Mouse (Mus musculus) kidney, adult 2 months (tissue): Measurements from ENCODE around the gene Cyp3a59. TPM values are rescaled to one million over a fixed set of nuclear protein-coding genes. Genes with fewer than 3 reads are reported as not detected.
"Not testable (repeated sequence)": the region's sequence is repeated elsewhere in the genome, so short reads cannot be mapped to it uniquely, and the experiment has no call there.

Experiments
- DNase-seq: peaks from one replicate; pipeline ENCODE4 v3.0.0; 2021
- H3K27ac ChIP-seq: fragments of 200-500 bp; 2 replicates; pipeline ENCODE4 v1.5.1; 2012; ENCODE audit warnings: low read depth, low read length, control low read depth, inconsistent platforms; ENCODE audit not compliant: insufficient read depth
- H3K27me3 ChIP-seq: fragments of 200-500 bp; replicated peaks from 2 replicates; pipeline ENCODE4 v1.6.1; 2012; ENCODE audit warnings: mild to moderate bottlenecking, moderate library complexity, low read length, inconsistent platforms; ENCODE audit not compliant: control insufficient read depth, insufficient read depth
- H3K36me3 ChIP-seq: fragments of 200-500 bp; 2 replicates; pipeline ENCODE4 v1.6.1; 2012; ENCODE audit warnings: mild to moderate bottlenecking, moderate library complexity, low read length, inconsistent platforms; ENCODE audit not compliant: control insufficient read depth, insufficient read depth
- H3K4me1 ChIP-seq: fragments of 200-500 bp; 2 replicates; pipeline ENCODE4 v1.6.1; 2011; ENCODE audit warnings: low read length; ENCODE audit not compliant: control insufficient read depth, insufficient read depth
- H3K4me3 ChIP-seq: fragments of 200-500 bp; 2 replicates; pipeline ENCODE4 v1.5.1; 2011; ENCODE audit warnings: mild to moderate bottlenecking, low read depth, low read length, control low read depth; ENCODE audit not compliant: insufficient read depth
- CTCF ChIP-seq: fragments of 200-500 bp; conservative IDR thresholded peaks from 2 replicates; pipeline ENCODE4 v1.5.1; 2011; ENCODE audit warnings: low read depth, mild to moderate bottlenecking, control low read depth, low read length, moderate library complexity, mixed read lengths; ENCODE audit not compliant: insufficient read depth, insufficient read length
- POLR2A ChIP-seq: fragments of 200-500 bp; IDR thresholded peaks from one replicate; pipeline ENCODE4 v1.6.1; 2011; ENCODE audit warnings: low read depth, low read length, control low read depth
- whole genome bisulfite sequencing: fragments of 180-500 bp; shearing (Covaris S2); methylation state at CpG from one replicate; pipeline ENCODE4 v1.1.7; 2018; 5-methylcytosine and 5-hydroxymethylcytosine counted together
- polyA plus RNA-seq: library from polyadenylated mRNA; depleted of rRNA; stranded (reverse); fragments of >200 nt; gene quantifications from 2 replicates; pipeline ENCODE4 v1.2.3, GENCODE M21; 2012; rRNA removed

Cyp3a59 gene
- not detected in 2 replicates for polyA plus RNA-seq

- H3K27ac ChIP-seq, H3K27me3 ChIP-seq, H3K36me3 ChIP-seq, H3K4me3 ChIP-seq, H3K4me1 ChIP-seq: not testable (repeated sequence)
- DNase-seq: peak; percentile 48
These were observed at the start of gene Cyp3a59 for GRCm38 (mm10) chr5:146078945-146079344. TSS of gene Cyp3a59 (plus strand) at chr5:146079257.

- no peak overlapping the region for H3K27ac ChIP-seq
- H3K36me3 ChIP-seq: no peaks in the 10 kb centered on the region
- no peak overlapping the region for H3K4me3 ChIP-seq
- WGBS: 31% methylated on average over 1 of the region's 1 CpGs
- no peaks in the 10 kb centered on the region for H3K27me3 ChIP-seq
- TF ChIP-seq CTCF: no peak
- no peak for TF ChIP-seq POLR2A
- no peaks in the 10 kb centered on the region for H3K4me1 ChIP-seq
- no peak for DNase-seq
These were observed 9.0 kb upstream of the Cyp3a59 start for GRCm38 (mm10) chr5:146070099-146070498.

GRCm38 (mm10) chr5:146147903-146148302, 68.8 kb downstream of the Cyp3a59 start:
- no peaks in the 10 kb centered on the region for H3K4me1 ChIP-seq
- no peak for TF ChIP-seq POLR2A
- 0 out of 2 replicates have a peak, but pooled peaks have one; percentile 9 for TF ChIP-seq CTCF
- 47% methylated on average over 2 of the region's 2 CpGs for WGBS
- H3K27ac ChIP-seq: no peak overlapping the region
- H3K36me3 ChIP-seq: no peaks in the 10 kb centered on the region
- DNase-seq: no peak
- no peaks in the 10 kb centered on the region for H3K27me3 ChIP-seq
- no peak overlapping the region for H3K4me3 ChIP-seq

- Histone ChIP-seq H3K4me3 (no peak overlapping the region), H3K36me3 (no peaks in the 10 kb centered on the region), H3K27me3 (no peaks in the 10 kb centered on the region), H3K27ac (no peak overlapping the region), H3K4me1 (no peaks in the 10 kb centered on the region)
- 62% methylated on average over 3 of the region's 3 CpGs for WGBS
- TF ChIP-seq POLR2A: no peak
- no peak for TF ChIP-seq CTCF
- no peak for DNase-seq
These were observed 71.4 kb downstream of the Cyp3a59 start for GRCm38 (mm10) chr5:146150454-146150853.

GRCm38 (mm10) chr5:146158326-146158725, 79.3 kb downstream of the Cyp3a59 start:
- not testable (repeated sequence) for H3K4me3 ChIP-seq, H3K36me3 ChIP-seq, H3K4me1 ChIP-seq, DNase-seq, H3K27me3 ChIP-seq, H3K27ac ChIP-seq
- 90% methylated on average over 4 of the region's 4 CpGs for WGBS

GRCm38 (mm10) chr5:146160439-146160838, 81.4 kb downstream of the Cyp3a59 start, which contains the start of gene Gm5565:
TSS of gene Gm5565 (minus strand) at chr5:146160539.
- not testable (repeated sequence) for H3K4me3 ChIP-seq, H3K36me3 ChIP-seq, H3K27ac ChIP-seq, DNase-seq, H3K4me1 ChIP-seq, H3K27me3 ChIP-seq
- 86% methylated on average over 3 of the region's 3 CpGs for WGBS

Other genes starting within 250 kb of the Cyp3a59 start
- gene Cyp3a11, start 199.3 kb upstream of the Cyp3a59 start, polyA plus RNA-seq: 0.03 and 0.12 TPM in 2 replicates
- gene Cyp3a25, start 69.6 kb upstream of the Cyp3a59 start, polyA plus RNA-seq: not detected in 2 replicates
- not detected in 2 replicates for gene Gm5565, start 81.3 kb downstream of the Cyp3a59 start, polyA plus RNA-seq
- gene Gm6309, start 91.5 kb downstream of the Cyp3a59 start, polyA plus RNA-seq: not detected in 2 replicates
- gene 1700001J03Rik, start 106.0 kb downstream of the Cyp3a59 start, polyA plus RNA-seq: 1.7 and 2.1 TPM in 2 replicates
- gene Rnf6, start 142.3 kb downstream of the Cyp3a59 start, polyA plus RNA-seq: 34.8 and 36.2 TPM in 2 replicates
- 34.5 and 38.4 TPM in 2 replicates for gene Cdk8, start 152.0 kb downstream of the Cyp3a59 start, polyA plus RNA-seq